Mouse (Mus musculus) limb, embryonic 11.5 days (tissue): Measurements from ENCODE around the gene Pigp. TPM values are rescaled to one million over a fixed set of nuclear protein-coding genes. Genes with fewer than 3 reads are reported as not detected.

ENCODE experiments used
- ATAC-seq: fragments of 200-750 bp; cut with Nextera tagmentation; 2 replicates; pipeline ENCODE4 v1.8.0; 2017; ENCODE audit warnings: low read depth; ENCODE audit not compliant: insufficient number of reproducible peaks, low FRiP score, low TSS enrichment
- DNase-seq: peaks from one replicate; pipeline ENCODE4 v3.0.0-alpha.2; 2015; ENCODE audit warnings: low spot score
- H3K27ac ChIP-seq: fragments of 300-500 bp; sonication (generic); replicated peaks from 2 replicates; pipeline ENCODE4 v1.5.1; 2014; ENCODE audit warnings: low read depth, mild to moderate bottlenecking, low read length
- H3K27me3 ChIP-seq: fragments of 300-500 bp; sonication (generic); 2 replicates; pipeline ENCODE4 v1.6.1; 2014; ENCODE audit warnings: mild to moderate bottlenecking, low read length, mixed read lengths; ENCODE audit not compliant: control insufficient read depth, insufficient read depth
- H3K36me3 ChIP-seq: fragments of 300-500 bp; sonication (generic); 2 replicates; pipeline ENCODE4 v1.6.1; 2014; ENCODE audit warnings: mild to moderate bottlenecking, low read length, moderate library complexity, mixed read lengths; ENCODE audit not compliant: control insufficient read depth, insufficient read depth
- H3K4me1 ChIP-seq: fragments of 300-500 bp; sonication (generic); 2 replicates; pipeline ENCODE4 v1.6.1; 2014; ENCODE audit warnings: low read length, mixed read lengths; ENCODE audit not compliant: control insufficient read depth, insufficient read depth
- H3K4me2 ChIP-seq: fragments of 300-500 bp; sonication (generic); 2 replicates; pipeline ENCODE4 v1.6.1; 2014; ENCODE audit warnings: low read depth, mild to moderate bottlenecking, moderate library complexity; ENCODE audit not compliant: severe bottlenecking
- H3K4me3 ChIP-seq: fragments of 300-500 bp; sonication (generic); 2 replicates; pipeline ENCODE4 v1.5.1; 2014; ENCODE audit warnings: low read depth, low read length
- H3K9ac ChIP-seq: fragments of 300-500 bp; sonication (generic); 2 replicates; pipeline ENCODE4 v1.6.1; 2014; ENCODE audit warnings: mild to moderate bottlenecking, low read length
- H3K9me3 ChIP-seq: fragments of 300-500 bp; sonication (generic); 2 replicates; pipeline ENCODE4 v1.6.1; 2016; ENCODE audit warnings: low read length; ENCODE audit not compliant: control insufficient read depth
- WGBS: fragments of 180-500 bp; shearing (Covaris S2); extraction: QIAGEN DNeasy Blood & Tissue Kit; methylation state at CpG from one replicate; pipeline ENCODE4 v1.1.7; 2014; 5-methylcytosine and 5-hydroxymethylcytosine counted together
- polyA plus RNA-seq: library from polyadenylated mRNA; unstranded; fragments of >200 nt; fragmentation: Nextera tagmentation; extraction: Ambion mirVana; gene quantifications from 2 replicates; pipeline ENCODE4 v1.2.1, GENCODE M21; 2014

Gene Pigp
- polyA plus RNA-seq, 1 experiment from 2014 or later = 74.2 TPM

GRCm38 (mm10) chr16:94356776-94357494 lies 14.7 kb downstream of the Pigp start:
- Histone ChIP-seq H3K4me3 (no peak overlapping the region), H3K36me3 (no peaks in the 10 kb centered on the region), H3K4me2 (no peak overlapping the region), H3K9me3 (no peaks in the 10 kb centered on the region), H3K9ac (no peak overlapping the region), H3K27ac (no peak overlapping the region), H3K27me3 (no peaks in the 10 kb centered on the region), H3K4me1 (0 out of 2 replicates have a peak, but pooled peaks cover 3% of the 10 kb centered on the region)
- WGBS = 66% methylated on average over 11 of the region's 11 CpGs
- no peak for DNase-seq
- ATAC-seq = no peak

GRCm38 (mm10) chr16:94356046-94356445 lies 15.6 kb downstream of the Pigp start:
- no peak overlapping the region for H3K9ac ChIP-seq
- H3K4me2 ChIP-seq = no peak overlapping the region
- ATAC-seq (no peak), DNase-seq (no peak)
- H3K27ac ChIP-seq = no peak overlapping the region
- no peak overlapping the region for H3K4me3 ChIP-seq
- H3K36me3 ChIP-seq = no peaks in the 10 kb centered on the region
- H3K4me1 ChIP-seq = 0 out of 2 replicates have a peak, but pooled peaks cover 3% of the 10 kb centered on the region
- no peaks in the 10 kb centered on the region for H3K9me3 ChIP-seq
- no peaks in the 10 kb centered on the region for H3K27me3 ChIP-seq
- WGBS = 40% methylated on average over 7 of the region's 7 CpGs

- peak; percentile 44 for DNase-seq
- WGBS = 37% methylated on average over 9 of the region's 9 CpGs
Measured at GRCm38 (mm10) chr16:94354450-94354849, 17.2 kb downstream of the Pigp start.

GRCm38 (mm10) chr16:94350287-94350677 lies 21.4 kb downstream of the Pigp start:
- Histone ChIP-seq H3K4me1 (0 out of 2 replicates have a peak, but pooled peaks cover 3% of the 10 kb centered on the region), H3K27ac (no peak overlapping the region), H3K27me3 (no peaks in the 10 kb centered on the region), H3K9ac (no peak overlapping the region), H3K4me3 (no peak overlapping the region), H3K9me3 (no peaks in the 10 kb centered on the region), H3K4me2 (no peak overlapping the region), H3K36me3 (no peaks in the 10 kb centered on the region)
- no peak for DNase-seq
- WGBS = 75% methylated on average over 10 of the region's 10 CpGs
- ATAC-seq = no peak

More at GRCm38 (mm10) chr16:94354450-94354849, 17.2 kb downstream of the Pigp start:
- Histone ChIP-seq H3K9me3 (no peaks in the 10 kb centered on the region), H3K9ac (no peak overlapping the region), H3K27me3 (no peaks in the 10 kb centered on the region), H3K4me2 (no peak overlapping the region), H3K4me1 (0 out of 2 replicates have a peak, but pooled peaks cover 3% of the 10 kb centered on the region), H3K36me3 (no peaks in the 10 kb centered on the region), H3K4me3 (no peak overlapping the region), H3K27ac (no peak overlapping the region)
- no peak for ATAC-seq

- no peak for ATAC-seq
- Histone ChIP-seq H3K27ac (no peak overlapping the region), H3K36me3 (no peaks in the 10 kb centered on the region), H3K9me3 (no peaks in the 10 kb centered on the region), H3K27me3 (no peaks in the 10 kb centered on the region), H3K9ac (no peak overlapping the region), H3K4me2 (no peak overlapping the region), H3K4me3 (no peak overlapping the region), H3K4me1 (0 out of 2 replicates have a peak, but pooled peaks cover 3% of the 10 kb centered on the region)
- DNase-seq = no peak
- WGBS = 77% methylated on average over 11 of the region's 11 CpGs
Measured at GRCm38 (mm10) chr16:94349588-94350286, 21.9 kb downstream of the Pigp start.

GRCm38 (mm10) chr16:94348779-94349178 lies 22.9 kb downstream of the Pigp start:
- Histone ChIP-seq H3K36me3 (no peaks in the 10 kb centered on the region), H3K4me3 (no peak overlapping the region), H3K4me2 (no peak overlapping the region), H3K9ac (no peak overlapping the region), H3K27ac (no peak overlapping the region), H3K27me3 (no peaks in the 10 kb centered on the region), H3K4me1 (no peaks in the 10 kb centered on the region), H3K9me3 (no peaks in the 10 kb centered on the region)
- no peak for DNase-seq
- ATAC-seq = no peak
- 83% methylated on average over 2 of the region's 2 CpGs for WGBS

GRCm38 (mm10) chr16:94347080-94347731 lies 24.4 kb downstream of the Pigp start:
- no peaks in the 10 kb centered on the region for H3K9me3 ChIP-seq
- no peak overlapping the region for H3K4me3 ChIP-seq
- ATAC-seq (no peak), DNase-seq (no peak)
- H3K4me1 ChIP-seq = no peaks in the 10 kb centered on the region
- H3K4me2 ChIP-seq = no peak overlapping the region
- H3K27me3 ChIP-seq = no peaks in the 10 kb centered on the region
- no peak overlapping the region for H3K9ac ChIP-seq
- no peak overlapping the region for H3K27ac ChIP-seq
- 84% methylated on average over 7 of the region's 7 CpGs for WGBS
- H3K36me3 ChIP-seq = no peaks in the 10 kb centered on the region

GRCm38 (mm10) chr16:94345733-94346132 lies 25.9 kb downstream of the Pigp start:
- 89% methylated on average over 1 of the region's 1 CpGs for WGBS
- no peaks in the 10 kb centered on the region for H3K9me3 ChIP-seq
- ATAC-seq (no peak), DNase-seq (no peak)
- H3K9ac ChIP-seq = no peak overlapping the region
- H3K27ac ChIP-seq = no peak overlapping the region
- no peak overlapping the region for H3K4me3 ChIP-seq
- H3K4me2 ChIP-seq = no peak overlapping the region
- no peaks in the 10 kb centered on the region for H3K4me1 ChIP-seq
- no peaks in the 10 kb centered on the region for H3K27me3 ChIP-seq
- H3K36me3 ChIP-seq = no peaks in the 10 kb centered on the region
